Mouse (Mus musculus) C2C12 (cell line): ENCODE measurements around the gene Bspry.

Experiments
- CTCF ChIP-seq: IDR thresholded peaks from one replicate; pipeline ENCODE4 v1.5.1; 2011; ENCODE audit not compliant: control insufficient read depth, insufficient read depth, insufficient read length
- MYOD1 ChIP-seq: IDR thresholded peaks from one replicate; pipeline ENCODE4 v1.6.1; 2011; ENCODE audit warnings: low read depth; ENCODE audit not compliant: control insufficient read depth, insufficient read length
- MYOG ChIP-seq: IDR thresholded peaks from one replicate; pipeline ENCODE4 v1.6.1; 2011; ENCODE audit not compliant: control insufficient read depth, insufficient read length; ENCODE audit errors: extremely low read depth
- USF1 ChIP-seq: IDR thresholded peaks from one replicate; pipeline ENCODE4 v1.6.1; 2011; ENCODE audit warnings: low read depth, mild to moderate bottlenecking, control low read depth, moderate library complexity

GRCm38 (mm10) chr4:62516079-62516478 is 36.2 kb downstream of the Bspry start:
- TF ChIP-seq CTCF = no peak
- no peak for TF ChIP-seq MYOD1
- no peak for TF ChIP-seq MYOG
- TF ChIP-seq USF1 = no peak
